Mouse (Mus musculus): ENCODE results near the gene Gal3st1. TPM values are rescaled to one million over a fixed set of nuclear protein-coding genes. Genes with fewer than 3 reads are reported as not detected.
"Not testable (repeated sequence)": the region's sequence is repeated elsewhere in the genome, so short reads cannot be mapped to it uniquely, and the experiment has no call there.

The Gal3st1 gene
- total RNA-seq (2021), result 1 to 10 TPM; 8.5 to 9.8 TPM
- long read RNA-seq, experiment 1, transcript Gal3st1-202 (3 exons, 1,749 nt), result major isoform, 9 of 14 reads
- long read RNA-seq, experiment 1, partial matches to known transcripts, result 0 of 14 reads
- long read RNA-seq, experiment 1, other reads (novel, unspliced or antisense), result 1 of 14 reads
- long read RNA-seq, experiment 2, transcript Gal3st1-202 (3 exons, 1,749 nt), result major isoform, 10 of 21 reads
- long read RNA-seq, experiment 2, transcript Gal3st1-201 (4 exons, 1,879 nt), result minor isoform, 6 of 21 reads
- long read RNA-seq, experiment 2, partial matches to known transcripts, result 3 of 21 reads
- long read RNA-seq, experiment 2, other reads (novel, unspliced or antisense), result 2 of 21 reads

DNA sequence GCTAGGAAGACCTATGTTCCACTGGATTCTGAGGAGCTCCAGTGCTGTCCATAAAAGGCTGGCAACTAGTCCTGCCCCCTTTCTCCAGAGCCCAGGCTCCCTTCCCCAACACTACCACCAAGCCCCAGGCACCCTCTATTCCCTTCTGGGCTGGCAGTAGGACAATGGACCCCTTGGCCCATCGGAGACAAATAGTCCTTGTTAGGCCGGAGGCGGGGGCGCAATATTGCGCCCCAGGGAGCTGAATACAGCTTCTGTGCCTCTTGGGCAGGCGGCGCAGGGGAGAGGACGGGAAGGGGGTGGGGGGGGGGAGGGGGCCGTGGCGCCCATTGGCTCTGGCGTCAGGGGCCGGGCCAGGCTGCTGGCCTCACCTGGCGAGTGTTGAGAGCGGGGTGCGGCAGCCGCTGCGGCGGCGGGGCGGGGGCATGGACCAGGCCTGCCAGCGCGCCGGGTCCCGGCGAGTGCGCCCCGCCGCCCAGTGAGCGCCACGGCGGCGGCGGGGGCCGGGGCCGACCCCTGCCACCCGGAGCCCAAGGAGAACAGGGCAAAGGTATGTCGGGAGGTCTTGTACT is at the start of gene Gal3st1:
Gene Gal3st1, plus strand, starts transcription at position 346 of the 572 bp plus-strand sequence.
- DNase-seq (ENCODE audit: low spot score in 2 of 2), result peak in 1 of 2 experiments; percentile 63
- peak within 1 kb of the TSS; percentile 53 for H3K4me3 ChIP-seq
- peak within 1 kb of the TSS; percentile 90 for H3K27ac ChIP-seq
- TF ChIP-seq CTCF (conservative IDR thresholded peaks at IDR 0.05), result no peak

- Histone ChIP-seq H3K27ac (no peak overlapping the region), H3K4me3 (no peak overlapping the region)
- DNase-seq (ENCODE audit: low spot score in 2 of 2), result no peak
- TF ChIP-seq CTCF (conservative IDR thresholded peaks at IDR 0.05), result no peak
Measured at GRCm38 (mm10) chr11:3933756-3934285, 49.6 kb upstream of the Gal3st1 start.

DNA sequence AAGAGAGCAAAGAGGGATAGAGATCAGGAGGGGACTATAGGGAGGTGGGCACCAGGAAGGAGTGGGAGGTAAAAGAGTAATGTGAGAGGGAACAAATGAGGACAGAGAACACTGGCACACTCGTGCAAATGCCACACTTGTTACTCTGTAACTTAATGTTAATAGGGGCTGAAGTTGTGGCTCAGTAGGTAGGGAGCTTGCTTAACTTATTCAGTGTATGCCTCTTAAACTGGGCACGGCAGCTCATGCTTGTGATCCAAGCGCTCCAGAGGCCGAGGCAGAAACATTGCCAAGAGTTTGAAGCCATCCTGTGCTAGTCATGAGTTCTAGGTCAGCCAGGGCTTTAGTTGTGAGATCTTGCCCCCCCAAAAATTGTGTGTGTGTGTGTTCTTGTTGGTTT is 48.3 kb upstream of the Gal3st1 start:
- no peak overlapping the region for H3K4me3 ChIP-seq
- no peak overlapping the region for H3K27ac ChIP-seq
- DNase-seq (ENCODE audit: low spot score in 2 of 2), result no peak
- no peak for TF ChIP-seq CTCF (conservative IDR thresholded peaks at IDR 0.05)

GRCm38 (mm10) chr11:3936318-3936717 is 47.1 kb upstream of the Gal3st1 start:
- Histone ChIP-seq H3K4me3 (no peak overlapping the region), H3K27ac (no peak overlapping the region)
- no peak for TF ChIP-seq CTCF (conservative IDR thresholded peaks at IDR 0.05)
- peak in 1 of 2 experiments; percentile 18 for DNase-seq (ENCODE audit: low spot score in 2 of 2)

- no peak for TF ChIP-seq CTCF (conservative IDR thresholded peaks at IDR 0.05)
- no peak overlapping the region for H3K27ac ChIP-seq
Measured at GRCm38 (mm10) chr11:3937321-3937874, 46.0 kb upstream of the Gal3st1 start.

GRCm38 (mm10) chr11:3941371-3941770 is 42.1 kb upstream of the Gal3st1 start:
- TF ChIP-seq CTCF (conservative IDR thresholded peaks at IDR 0.05), result no peak
- H3K4me3 ChIP-seq, result no peak overlapping the region
- no peak for DNase-seq (ENCODE audit: low spot score in 2 of 2)
- no peak overlapping the region for H3K27ac ChIP-seq

More at GRCm38 (mm10) chr11:3937321-3937874, 46.0 kb upstream of the Gal3st1 start:
- no peak for DNase-seq (ENCODE audit: low spot score in 2 of 2)
- H3K4me3 ChIP-seq, result no peak overlapping the region

- TF ChIP-seq CTCF (conservative IDR thresholded peaks at IDR 0.05), result no peak
- Histone ChIP-seq H3K27ac (no peak overlapping the region), H3K4me3 (no peak overlapping the region)
- no peak for DNase-seq (ENCODE audit: low spot score in 2 of 2)
Measured at GRCm38 (mm10) chr11:3946386-3946785, 37.0 kb upstream of the Gal3st1 start.

- not testable (repeated sequence) for H3K4me3 ChIP-seq; H3K27ac ChIP-seq; DNase-seq (ENCODE audit: low spot score in 2 of 2)
Measured at GRCm38 (mm10) chr11:3954876-3955275, 28.6 kb upstream of the Gal3st1 start.

DNA sequence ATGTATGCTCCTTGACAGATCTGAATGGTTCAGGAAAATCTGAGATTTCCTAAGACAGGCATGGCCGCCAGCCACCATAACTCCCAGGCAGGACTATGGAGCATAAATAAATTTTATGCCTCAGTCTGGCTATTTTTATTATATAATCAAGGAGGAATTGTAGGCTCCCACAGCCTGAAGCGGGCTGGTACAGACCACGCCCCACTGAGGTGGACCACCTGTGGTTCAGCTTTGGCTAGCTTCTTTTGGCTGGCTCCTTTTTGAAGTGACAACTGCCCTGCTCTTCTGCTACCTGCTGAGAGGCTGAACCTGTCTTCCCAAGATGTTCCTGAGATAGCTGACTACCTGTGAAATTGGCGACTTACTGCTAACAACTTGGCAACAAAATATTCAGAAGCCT is 28.1 kb upstream of the Gal3st1 start:
- not testable (repeated sequence) for H3K27ac ChIP-seq; H3K4me3 ChIP-seq; DNase-seq (ENCODE audit: low spot score in 2 of 2)

- Histone ChIP-seq H3K4me3 (no peak overlapping the region), H3K27ac (no peak overlapping the region)
- TF ChIP-seq CTCF (conservative IDR thresholded peaks at IDR 0.05), result no peak
- no peak for DNase-seq (ENCODE audit: low spot score in 2 of 2)
Measured at GRCm38 (mm10) chr11:3960901-3961300, 22.5 kb upstream of the Gal3st1 start.

DNA sequence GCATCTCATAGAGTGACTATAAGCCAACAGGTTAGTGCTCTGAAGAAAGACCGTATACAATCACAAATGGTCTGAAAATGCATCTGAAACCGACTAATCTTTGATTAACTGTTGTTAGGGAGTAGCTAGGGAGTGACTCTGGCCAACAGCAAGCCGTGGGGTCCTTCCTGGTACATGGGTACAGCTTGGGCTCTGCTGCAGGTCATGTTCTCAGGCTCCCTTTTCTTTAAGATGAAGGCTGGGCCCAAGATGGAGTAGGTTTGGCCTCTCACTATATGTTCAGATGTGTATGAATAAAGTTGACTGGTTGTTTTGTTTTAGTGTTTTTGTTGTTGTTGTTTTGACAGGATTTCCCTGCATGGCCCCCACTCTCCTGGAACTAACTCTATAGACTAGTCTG is 21.7 kb upstream of the Gal3st1 start:
- no peak for TF ChIP-seq CTCF (conservative IDR thresholded peaks at IDR 0.05)
- DNase-seq (ENCODE audit: low spot score in 2 of 2), result no peak
- no peak overlapping the region for H3K27ac ChIP-seq

GRCm38 (mm10) chr11:3963155-3963554 is 20.3 kb upstream of the Gal3st1 start:
- DNase-seq (ENCODE audit: low spot score in 2 of 2), result no peak
- TF ChIP-seq CTCF (conservative IDR thresholded peaks at IDR 0.05), result no peak
- Histone ChIP-seq H3K27ac (peak overlapping the region; percentile 98), H3K4me3 (peak overlapping the region; percentile 90)

More for the DNA sequence above, 21.7 kb upstream of the Gal3st1 start:
- no peak overlapping the region for H3K4me3 ChIP-seq

GRCm38 (mm10) chr11:3963610-3964415 is 19.6 kb upstream of the Gal3st1 start, which contains the start of gene Pes1:
Gene Pes1 (plus strand): TSS chr11:3963975.
- TF ChIP-seq CTCF (conservative IDR thresholded peaks at IDR 0.05), result peak; percentile 15
- Histone ChIP-seq H3K27ac (peak within 1 kb of the TSS; percentile 98), H3K4me3 (peak within 1 kb of the TSS; percentile 90)
- DNase-seq (ENCODE audit: low spot score in 2 of 2), result peak; percentile 74 to 86

Data from layer of hippocampus, adult 2 months (tissue).